Mouse (Mus musculus) heart, embryonic 13.5 days (tissue): ENCODE measurements around the gene Slc25a22. TPM values are rescaled to one million over a fixed set of nuclear protein-coding genes. Genes with fewer than 3 reads are reported as not detected.

Source experiments
- ATAC-seq: fragments of 200-750 bp; cut with Nextera tagmentation; 2 replicates; pipeline ENCODE4 v1.8.0; 2017; ENCODE audit warnings: moderate TSS enrichment; ENCODE audit not compliant: insufficient number of reproducible peaks, low FRiP score, low TSS enrichment; ENCODE audit errors: extremely low read depth
- H3K27ac ChIP-seq: fragments of 300-500 bp; sonication (generic); replicated peaks from 2 replicates; pipeline ENCODE4 v1.5.1; 2015; ENCODE audit warnings: moderate library complexity, mild to moderate bottlenecking, inconsistent platforms
- H3K27me3 ChIP-seq: fragments of 300-500 bp; sonication (generic); replicated peaks from 2 replicates; pipeline ENCODE4 v1.6.1; 2015; ENCODE audit warnings: mild to moderate bottlenecking, inconsistent platforms
- H3K36me3 ChIP-seq: fragments of 300-500 bp; sonication (generic); 2 replicates; pipeline ENCODE4 v1.6.1; 2015; ENCODE audit warnings: mild to moderate bottlenecking, inconsistent platforms
- H3K4me1 ChIP-seq: fragments of 300-500 bp; sonication (generic); 2 replicates; pipeline ENCODE4 v1.6.1; 2015; ENCODE audit warnings: inconsistent platforms
- H3K4me2 ChIP-seq: fragments of 300-500 bp; sonication (generic); 2 replicates; pipeline ENCODE4 v1.6.1; 2015; ENCODE audit warnings: inconsistent platforms, mild to moderate bottlenecking, moderate library complexity
- H3K4me3 ChIP-seq: fragments of 300-500 bp; sonication (generic); 2 replicates; pipeline ENCODE4 v1.5.1; 2015; ENCODE audit warnings: moderate library complexity, mild to moderate bottlenecking, inconsistent platforms
- H3K9ac ChIP-seq: fragments of 300-500 bp; sonication (generic); 2 replicates; pipeline ENCODE4 v1.6.1; 2015; ENCODE audit warnings: inconsistent platforms, mild to moderate bottlenecking, moderate library complexity
- H3K9me3 ChIP-seq: fragments of 300-500 bp; sonication (generic); 2 replicates; pipeline ENCODE4 v1.6.1; 2016; ENCODE audit warnings: inconsistent platforms
- WGBS: fragments of 180-500 bp; shearing (Covaris S2); methylation state at CpG from one replicate; pipeline ENCODE4 v1.1.7; 2015; ENCODE audit warnings: mixed read lengths; 5-methylcytosine and 5-hydroxymethylcytosine counted together
- polyA plus RNA-seq: library from polyadenylated mRNA; unstranded; fragments of >200 nt; fragmentation: Nextera tagmentation; extraction: Ambion mirVana; gene quantifications from 2 replicates; pipeline ENCODE4 v1.2.1, GENCODE M21; 2015

Slc25a22 gene
- polyA plus RNA-seq, 1 experiment from 2014 or later: 17.3 TPM

GRCm38 (mm10) chr7:141387807-141388486 lies 49.7 kb downstream of the Slc25a22 start:
- no peak for ATAC-seq
- H3K27ac ChIP-seq: no peak overlapping the region
- no peaks in the 10 kb centered on the region for H3K9me3 ChIP-seq
- H3K36me3 ChIP-seq: no peaks in the 10 kb centered on the region
- H3K4me3 ChIP-seq: no peak overlapping the region
- H3K27me3 ChIP-seq: peaks cover 28% of the 10 kb centered on the region
- WGBS: 61% methylated on average over 2 of the region's 2 CpGs
- peaks cover 11% of the 10 kb centered on the region for H3K4me1 ChIP-seq
- H3K9ac ChIP-seq: no peak overlapping the region
- no peak overlapping the region for H3K4me2 ChIP-seq

- Histone ChIP-seq H3K27me3 (peaks cover 32% of the 10 kb centered on the region), H3K9ac (no peak overlapping the region), H3K27ac (no peak overlapping the region), H3K9me3 (no peaks in the 10 kb centered on the region), H3K36me3 (no peaks in the 10 kb centered on the region), H3K4me2 (no peak overlapping the region), H3K4me3 (no peak overlapping the region), H3K4me1 (no peaks in the 10 kb centered on the region)
- no peak for ATAC-seq
- 76% methylated on average over 4 of the region's 4 CpGs for WGBS
Observed at GRCm38 (mm10) chr7:141381068-141381835, 56.4 kb downstream of the Slc25a22 start.

Other genes starting within 250 kb of the Slc25a22 start
- 67.5 and 90.7 TPM in 2 replicates for gene Hras, start 243.9 kb downstream of the Slc25a22 start, polyA plus RNA-seq
- gene Lrrc56, start 243.7 kb downstream of the Slc25a22 start, polyA plus RNA-seq: 3.1 and 3.3 TPM in 2 replicates
- 0.56 and 0.72 TPM in 2 replicates for gene Lmntd2, start 223.8 kb downstream of the Slc25a22 start, polyA plus RNA-seq
- gene Rassf7, start 222.0 kb downstream of the Slc25a22 start, polyA plus RNA-seq: 15.1 and 15.3 TPM in 2 replicates
- gene Phrf1, start 209.1 kb downstream of the Slc25a22 start, polyA plus RNA-seq: 43.5 and 46.2 TPM in 2 replicates
- 3.4 and 4.2 TPM in 2 replicates for gene Irf7, start 171.4 kb downstream of the Slc25a22 start, polyA plus RNA-seq
- not detected in 2 replicates for gene Cdhr5, start 161.1 kb downstream of the Slc25a22 start, polyA plus RNA-seq
- 0.88 and 1.5 TPM in 2 replicates for gene Sct, start 158.8 kb downstream of the Slc25a22 start, polyA plus RNA-seq
- gene Drd4, start 145.9 kb downstream of the Slc25a22 start, polyA plus RNA-seq: 0.05 TPM in 1 of 2 replicates, not detected in the other
- 35.5 and 37.4 TPM in 2 replicates for gene Deaf1, start 110.2 kb downstream of the Slc25a22 start, polyA plus RNA-seq
- 33.2 and 39.9 TPM in 2 replicates for gene Tmem80, start 110.2 kb downstream of the Slc25a22 start, polyA plus RNA-seq
- 1.4 TPM in 2 replicates for gene Eps8l2, start 99.0 kb downstream of the Slc25a22 start, polyA plus RNA-seq
- 248 and 250 TPM in 2 replicates for gene Taldo1, start 45.7 kb downstream of the Slc25a22 start, polyA plus RNA-seq
- 27.0 and 29.9 TPM in 2 replicates for gene Gatd1, start 23.8 kb downstream of the Slc25a22 start, polyA plus RNA-seq
- 8.1 and 9.8 TPM in 2 replicates for gene Cend1, start 8.4 kb downstream of the Slc25a22 start, polyA plus RNA-seq
- gene Pidd1, start 6.1 kb upstream of the Slc25a22 start, polyA plus RNA-seq: 8.1 and 9.4 TPM in 2 replicates
- gene Rplp2, start 9.5 kb upstream of the Slc25a22 start, polyA plus RNA-seq: 871 and 874 TPM in 2 replicates
- gene Pnpla2, start 17.3 kb upstream of the Slc25a22 start, polyA plus RNA-seq: 42.6 and 45.7 TPM in 2 replicates
- gene Cracr2b, start 23.2 kb upstream of the Slc25a22 start, polyA plus RNA-seq: 20.2 and 23.0 TPM in 2 replicates
- 28.5 and 31.4 TPM in 2 replicates for gene Cd151, start 29.5 kb upstream of the Slc25a22 start, polyA plus RNA-seq
- gene Polr2l, start 37.2 kb upstream of the Slc25a22 start, polyA plus RNA-seq: 67.3 and 76.3 TPM in 2 replicates
- gene Tspan4, start 37.3 kb upstream of the Slc25a22 start, polyA plus RNA-seq: 64.5 and 68.8 TPM in 2 replicates
- 36.3 TPM in 2 replicates for gene Chid1, start 102.0 kb upstream of the Slc25a22 start, polyA plus RNA-seq
- 50.8 and 54.8 TPM in 2 replicates for gene Ap2a2, start 124.3 kb upstream of the Slc25a22 start, polyA plus RNA-seq
- 0.11 and 0.23 TPM in 2 replicates for gene Muc6, start 217.4 kb upstream of the Slc25a22 start, polyA plus RNA-seq